Mouse (Mus musculus) c-Kit-negative CD71-positive TER-119-positive erythroid progenitor cells, embryonic 14.5 days (primary cell): ENCODE data around the gene Dnajb12.

Experiments used
- DNase-seq: peaks from one replicate; pipeline ENCODE4 v3.0.0-alpha.2; 2013; ENCODE audit warnings: low read depth, low spot score

The Dnajb12 gene

GRCm38 (mm10) chr10:59879255-59880028 lies at the start of gene Dnajb12:
Gene Dnajb12 (plus strand): TSS chr10:59879556.
- DNase-seq: peak; percentile 84

DNA sequence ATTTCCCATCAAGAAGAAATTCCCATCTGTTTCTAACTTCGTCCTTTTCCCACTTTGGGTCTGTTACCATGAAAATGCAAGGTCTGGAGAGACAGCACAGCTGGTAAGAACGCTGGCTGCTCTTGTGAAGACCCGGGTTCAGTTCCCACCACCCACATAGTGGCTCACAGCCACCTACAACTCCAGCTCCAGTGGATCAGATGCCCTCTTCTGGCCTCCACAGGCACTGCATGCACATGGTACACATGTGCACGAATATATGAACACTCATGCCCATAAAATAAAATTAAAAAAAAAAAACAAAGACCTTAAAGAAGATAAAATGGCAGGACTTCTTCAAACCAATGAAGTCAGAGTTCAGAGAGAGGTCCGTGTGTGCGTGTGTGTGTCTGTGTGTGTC lies 49.5 kb upstream of the Dnajb12 start:
- no peak for DNase-seq

DNA sequence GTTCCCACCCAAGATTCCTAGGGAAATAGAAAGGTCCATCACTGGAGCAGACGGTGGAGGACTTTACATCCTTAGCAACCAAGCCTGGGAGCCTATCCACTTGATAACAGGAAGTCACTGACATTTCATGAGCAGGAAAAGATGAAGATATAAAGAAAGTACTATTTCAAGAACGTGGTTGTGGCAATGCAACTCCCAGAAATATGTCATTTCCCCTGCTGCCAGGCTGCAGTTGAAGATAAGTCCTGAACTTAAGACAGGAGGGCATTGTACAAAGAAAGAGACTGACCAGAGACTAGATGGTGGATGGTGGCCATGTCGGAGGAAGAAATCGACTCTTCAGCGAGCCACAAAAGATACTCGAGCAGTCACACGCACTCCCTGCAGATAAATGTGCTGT lies 47.4 kb upstream of the Dnajb12 start:
- DNase-seq: no peak

- no peak for DNase-seq
These were observed 43.8 kb upstream of the Dnajb12 start for GRCm38 (mm10) chr10:59835301-59836155.

GRCm38 (mm10) chr10:59837490-59837889 lies 41.9 kb upstream of the Dnajb12 start:
- no peak for DNase-seq

- DNase-seq: no peak
These were observed 37.9 kb upstream of the Dnajb12 start for GRCm38 (mm10) chr10:59841434-59841833.

GRCm38 (mm10) chr10:59843125-59843524 lies 36.2 kb upstream of the Dnajb12 start:
- no peak for DNase-seq

DNA sequence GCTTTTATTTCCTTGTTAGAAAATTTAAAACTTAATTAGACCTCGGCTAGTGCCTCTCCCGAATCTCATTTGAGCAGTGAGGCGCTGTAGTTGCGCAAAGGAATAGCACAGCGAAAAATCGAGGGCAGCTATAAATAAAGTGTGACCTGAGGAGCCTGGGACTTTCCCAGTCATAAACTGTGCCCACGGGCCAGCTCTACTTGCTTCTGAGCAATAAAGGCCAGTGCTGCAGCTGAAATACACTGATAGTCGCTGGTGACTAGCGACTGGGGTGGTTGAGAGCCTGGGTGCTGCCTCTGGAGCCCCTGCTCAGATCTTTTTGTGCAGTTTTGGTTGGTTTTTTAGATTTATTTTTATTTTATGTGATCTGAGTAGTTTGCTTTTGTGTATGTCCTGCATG lies 34.7 kb upstream of the Dnajb12 start:
- no peak for DNase-seq

- DNase-seq: no peak
These were observed 32.9 kb upstream of the Dnajb12 start for GRCm38 (mm10) chr10:59846416-59846815.

DNA sequence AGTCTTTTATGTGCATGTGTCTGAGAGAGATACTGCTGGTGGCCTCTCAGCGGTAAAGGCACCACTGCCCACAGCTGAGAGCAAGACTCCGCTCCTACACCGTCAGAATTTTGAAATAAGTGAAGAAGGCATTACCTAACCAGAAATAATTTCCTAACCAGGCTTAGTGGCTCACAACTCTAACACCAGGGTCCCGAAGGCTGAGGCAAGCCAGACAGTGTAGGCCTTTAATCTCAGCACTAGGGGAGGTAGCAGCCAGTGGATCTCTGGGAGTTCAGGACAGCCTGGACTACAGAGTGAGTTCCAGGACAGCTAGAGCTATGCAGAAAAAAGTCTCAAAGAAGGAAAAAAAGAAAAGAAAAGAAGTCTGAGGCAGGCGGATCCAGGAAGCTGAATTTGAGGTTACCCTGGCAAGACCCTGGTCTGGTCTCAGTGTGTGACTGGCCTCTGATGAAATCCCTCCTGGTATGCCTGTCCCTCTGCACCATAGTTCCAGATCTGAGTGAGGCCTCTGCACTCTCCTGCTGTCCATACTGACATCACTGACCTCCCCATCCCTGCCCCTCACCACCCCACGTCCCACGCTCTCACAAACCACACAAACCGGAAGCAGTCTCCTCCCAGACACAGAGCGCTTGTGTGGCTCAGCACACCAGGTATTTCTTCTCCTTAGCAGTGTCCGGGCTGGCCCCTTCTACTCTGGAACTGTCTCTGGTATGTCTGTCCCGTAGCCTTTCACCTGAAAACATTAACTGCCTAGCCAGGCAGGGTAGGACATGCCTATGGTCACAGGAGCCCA lies 31.1 kb upstream of the Dnajb12 start:
- no peak for DNase-seq

DNA sequence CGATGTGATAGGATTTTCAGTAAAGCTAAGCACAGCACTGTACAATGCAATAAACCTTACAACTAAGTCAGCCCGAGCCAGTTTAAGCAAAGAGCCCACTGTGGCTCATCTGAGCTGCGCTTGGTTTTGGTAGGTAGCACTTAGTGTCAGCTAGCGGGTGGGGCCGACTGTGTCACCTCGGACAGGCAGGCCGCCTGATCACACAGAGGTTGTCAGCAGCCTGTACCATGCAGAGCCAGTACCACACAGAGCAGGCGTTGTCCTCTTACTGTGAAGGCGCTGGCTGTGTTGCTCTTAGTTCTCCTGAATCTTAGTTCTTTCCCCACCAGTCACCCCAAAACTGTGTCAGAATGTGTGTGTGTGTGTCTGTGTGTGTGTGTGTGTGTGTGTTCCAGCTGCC lies 30.4 kb upstream of the Dnajb12 start:
- DNase-seq: no peak

GRCm38 (mm10) chr10:59849371-59849770 lies 30.0 kb upstream of the Dnajb12 start:
- DNase-seq: no peak

DNA sequence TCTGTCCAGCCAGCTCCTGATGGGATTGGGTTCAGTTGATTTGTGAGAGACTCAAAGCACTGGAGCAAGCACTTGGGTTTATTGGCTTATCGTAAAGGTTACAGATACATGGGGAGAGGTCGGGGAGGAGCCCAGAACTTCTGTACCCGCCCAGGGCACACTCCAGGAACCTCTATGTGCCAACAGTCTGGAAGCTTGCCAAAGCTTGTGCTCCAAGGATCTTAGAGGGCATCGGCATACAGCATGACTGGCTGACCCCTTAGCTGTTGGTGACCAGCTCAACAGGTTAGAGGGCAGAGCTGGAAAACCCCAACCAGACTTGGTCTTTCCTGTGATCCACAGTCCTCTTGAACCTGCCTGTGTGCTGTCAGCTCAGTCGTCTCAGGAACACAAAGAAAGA lies 22.2 kb upstream of the Dnajb12 start:
- no peak for DNase-seq

DNA sequence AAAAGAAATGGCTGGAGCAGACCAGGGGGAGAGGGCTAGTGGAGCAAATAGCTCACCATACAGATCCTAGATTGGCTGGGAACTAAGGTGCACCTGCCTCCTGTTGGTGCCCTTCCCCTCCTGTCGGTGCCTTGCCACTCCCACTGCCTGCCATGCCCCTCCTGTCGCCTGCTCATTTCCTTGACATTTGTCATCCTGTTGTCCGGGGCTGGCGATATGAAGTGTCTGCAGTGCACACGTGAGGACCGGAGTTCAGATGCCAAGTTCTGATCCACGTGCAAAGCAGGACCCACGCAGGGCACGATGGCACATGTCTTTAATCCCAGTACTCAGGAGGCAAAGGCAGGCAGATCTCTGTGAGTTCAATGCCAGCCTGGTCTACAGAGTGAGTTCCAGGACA lies 18.7 kb upstream of the Dnajb12 start:
- DNase-seq: no peak

- no peak for DNase-seq
These were observed 18.2 kb upstream of the Dnajb12 start for GRCm38 (mm10) chr10:59861201-59861600.

GRCm38 (mm10) chr10:59862816-59863440 lies 16.4 kb upstream of the Dnajb12 start:
- no peak for DNase-seq

DNA sequence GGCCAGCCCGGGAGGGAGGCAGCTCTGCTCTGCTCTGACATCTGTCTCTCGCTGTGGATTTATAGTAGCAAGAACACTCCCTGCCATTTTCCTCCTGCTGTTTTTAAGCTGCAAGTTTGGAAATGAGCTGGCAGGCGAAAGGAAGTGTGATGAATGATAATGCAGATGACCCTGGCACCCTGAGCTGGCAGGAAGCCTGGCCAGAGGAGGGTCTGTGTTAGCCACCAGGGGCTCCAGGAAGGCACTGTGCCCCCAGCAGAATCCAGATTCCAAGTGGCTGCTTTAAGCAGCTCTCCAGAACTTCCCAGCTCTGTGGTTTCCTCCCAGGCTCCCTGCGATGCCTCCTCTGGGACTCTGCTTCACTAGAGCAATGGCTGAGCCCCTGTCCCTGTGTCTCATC lies 15.7 kb upstream of the Dnajb12 start:
- no peak for DNase-seq

GRCm38 (mm10) chr10:59864232-59864875 lies 15.0 kb upstream of the Dnajb12 start:
- DNase-seq: no peak

DNA sequence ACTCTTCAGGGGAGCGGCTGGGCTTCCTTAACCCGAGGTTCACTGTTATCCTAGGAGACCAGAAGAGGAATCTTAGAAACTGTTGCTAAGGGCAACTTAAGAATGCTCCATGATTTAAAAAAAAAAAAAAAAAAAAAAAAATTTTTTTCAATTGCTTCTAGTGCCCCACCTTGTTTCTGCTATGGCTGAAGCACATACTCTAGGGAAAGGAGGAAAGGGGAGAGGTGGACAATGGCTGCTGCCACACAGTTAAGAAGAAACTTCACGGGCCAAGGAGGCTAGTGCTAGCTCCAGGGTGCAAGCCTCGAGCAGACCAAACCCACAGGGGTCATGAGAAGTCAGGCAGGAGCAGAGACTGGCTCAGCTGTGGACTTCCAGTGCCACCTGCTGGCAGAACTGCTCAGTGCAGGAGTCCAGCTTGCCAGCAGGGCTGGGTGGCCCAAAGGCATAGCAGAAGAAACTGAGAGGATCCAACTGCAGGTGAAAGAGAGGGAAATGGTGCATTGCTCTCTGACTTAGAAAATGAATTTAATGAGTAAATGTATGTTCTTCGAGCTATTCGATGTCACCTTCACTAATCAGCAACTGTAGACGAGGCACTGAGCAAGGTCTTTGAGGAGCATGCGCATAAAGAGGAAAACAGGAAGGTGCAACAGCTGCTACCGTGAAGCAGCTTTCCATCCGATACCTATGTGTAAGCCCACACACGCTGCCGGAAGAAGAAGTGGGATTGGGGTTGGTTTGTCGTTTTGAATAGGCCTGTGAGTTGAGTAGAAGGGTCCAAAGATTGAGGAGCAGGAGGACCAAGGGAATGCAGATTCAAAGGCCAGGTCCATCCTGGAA lies 14.3 kb upstream of the Dnajb12 start:
- peak; percentile 71 for DNase-seq

DNA sequence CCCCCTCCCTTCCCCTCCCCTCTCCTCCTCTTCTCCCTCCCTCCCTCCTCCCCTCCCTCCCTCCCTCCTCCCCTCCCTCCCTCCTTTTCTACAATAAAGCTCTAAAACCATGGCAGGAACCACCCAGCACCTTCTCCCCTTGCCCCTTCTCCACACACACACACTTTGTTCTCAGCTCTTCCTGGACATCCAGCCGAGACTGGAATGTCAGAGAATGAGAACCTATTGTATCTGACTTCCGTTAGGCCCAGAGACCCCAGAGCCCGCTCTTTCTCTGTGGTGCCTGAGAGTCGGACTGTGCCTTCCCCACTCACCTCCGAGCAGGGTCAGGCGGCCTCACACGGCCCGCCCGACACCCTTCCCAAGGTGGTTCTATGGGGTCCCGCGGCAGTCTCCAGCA lies 11.1 kb upstream of the Dnajb12 start:
- DNase-seq: no peak
